Mouse (Mus musculus): ENCODE results near the gene Arg1. TPM values are rescaled to one million over a fixed set of nuclear protein-coding genes. Genes with fewer than 3 reads are reported as not detected.

Arg1 gene
- polyA plus RNA-seq, 1 experiment from 2014 or later: 0.30 TPM

- Histone ChIP-seq H3K36me3 (peaks cover 85% of the 10 kb centered on the region), H3K27ac (no peak overlapping the region), H3K9ac (no peak overlapping the region), H3K9me3 (replicated peaks) (no peaks in the 10 kb centered on the region), H3K4me2 (no peak overlapping the region), H3K4me3 (no peak overlapping the region), H3K27me3 (no peaks in the 10 kb centered on the region), H3K4me1 (replicated peaks) (no peaks in the 10 kb centered on the region)
- ATAC-seq (replicated peaks; ENCODE audit: insufficient number of reproducible peaks, insufficient read depth, low FRiP score, low read depth): no peak
- 87% methylated on average over 8 of the region's 8 CpGs for WGBS
Observed at GRCm38 (mm10) chr10:24911199-24911598, 16.1 kb downstream of the Arg1 start.

GRCm38 (mm10) chr10:24905627-24906026 lies 21.7 kb downstream of the Arg1 start:
- Histone ChIP-seq H3K4me1 (replicated peaks) (no peaks in the 10 kb centered on the region), H3K36me3 (peaks cover 98% of the 10 kb centered on the region), H3K4me3 (no peak overlapping the region), H3K27me3 (no peaks in the 10 kb centered on the region), H3K27ac (no peak overlapping the region), H3K9me3 (replicated peaks) (no peaks in the 10 kb centered on the region), H3K9ac (no peak overlapping the region), H3K4me2 (no peak overlapping the region)
- WGBS: 72% methylated on average over 10 of the region's 10 CpGs
- no peak for ATAC-seq (replicated peaks; ENCODE audit: insufficient number of reproducible peaks, insufficient read depth, low FRiP score, low read depth)

DNA sequence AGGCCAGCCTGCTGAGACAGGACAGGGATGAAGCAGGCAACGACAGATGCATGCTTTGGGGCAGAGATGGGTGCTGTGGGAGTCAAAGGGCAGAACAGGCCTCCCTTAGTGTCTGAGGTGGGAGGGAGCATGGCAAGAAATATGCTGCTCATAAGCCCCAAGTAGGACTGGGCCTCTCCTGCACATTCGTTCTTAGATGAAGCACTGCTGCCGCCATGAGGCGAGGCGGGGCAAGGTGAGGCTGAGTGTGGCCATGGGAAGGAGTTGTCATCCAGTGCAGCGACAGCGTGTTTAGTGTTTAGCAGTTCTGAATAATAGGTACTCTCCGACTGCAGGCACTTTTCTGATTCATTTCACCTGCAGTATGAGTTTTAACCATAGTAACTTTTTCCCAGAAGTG lies 31.4 kb downstream of the Arg1 start:
- no peak overlapping the region for H3K9ac ChIP-seq
- no peak overlapping the region for H3K27ac ChIP-seq
- H3K36me3 ChIP-seq: peaks cover 78% of the 10 kb centered on the region
- H3K4me3 ChIP-seq: no peak overlapping the region
- no peak overlapping the region for H3K4me2 ChIP-seq
- 84% methylated on average over 8 of the region's 8 CpGs for WGBS
- H3K27me3 ChIP-seq: no peaks in the 10 kb centered on the region
- no peaks in the 10 kb centered on the region for H3K4me1 ChIP-seq (replicated peaks)
- H3K9me3 ChIP-seq (replicated peaks): no peaks in the 10 kb centered on the region
- ATAC-seq (replicated peaks; ENCODE audit: insufficient number of reproducible peaks, insufficient read depth, low FRiP score, low read depth): no peak

DNA sequence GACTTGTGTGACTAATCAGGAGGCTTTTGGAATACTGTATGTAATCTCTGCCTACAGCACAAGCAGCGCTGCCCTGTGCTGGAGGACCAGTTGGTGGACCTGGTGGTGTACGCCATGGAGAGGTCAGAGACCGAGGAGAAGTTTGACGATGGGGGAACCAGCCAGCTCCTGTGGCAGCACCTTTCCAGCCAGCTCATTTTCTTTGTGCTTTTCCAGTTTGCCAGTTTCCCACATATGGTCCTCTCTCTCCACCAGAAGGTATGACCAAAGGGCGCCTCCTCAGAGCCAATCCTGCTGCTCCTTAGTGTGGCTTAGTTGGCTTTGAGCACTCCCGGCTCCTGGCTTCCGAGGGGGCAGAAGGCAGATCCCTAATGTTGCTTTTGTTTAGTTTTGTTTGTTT lies 38.9 kb downstream of the Arg1 start:
- no peaks in the 10 kb centered on the region for H3K27me3 ChIP-seq
- no peak overlapping the region for H3K4me2 ChIP-seq
- H3K9me3 ChIP-seq (replicated peaks): no peaks in the 10 kb centered on the region
- WGBS: 95% methylated on average over 7 of the region's 7 CpGs
- peaks cover 65% of the 10 kb centered on the region for H3K36me3 ChIP-seq
- no peaks in the 10 kb centered on the region for H3K4me1 ChIP-seq (replicated peaks)
- no peak for ATAC-seq (replicated peaks; ENCODE audit: insufficient number of reproducible peaks, insufficient read depth, low FRiP score, low read depth)
- H3K4me3 ChIP-seq: no peak overlapping the region
- H3K27ac ChIP-seq: no peak overlapping the region
- no peak overlapping the region for H3K9ac ChIP-seq

- Histone ChIP-seq H3K4me1 (replicated peaks) (no peaks in the 10 kb centered on the region), H3K9ac (no peak overlapping the region), H3K36me3 (peaks cover 67% of the 10 kb centered on the region), H3K4me3 (no peak overlapping the region), H3K27me3 (no peaks in the 10 kb centered on the region), H3K4me2 (no peak overlapping the region), H3K9me3 (replicated peaks) (no peaks in the 10 kb centered on the region), H3K27ac (no peak overlapping the region)
- ATAC-seq (replicated peaks; ENCODE audit: insufficient number of reproducible peaks, insufficient read depth, low FRiP score, low read depth): no peak
- 81% methylated on average over 9 of the region's 9 CpGs for WGBS
Observed at GRCm38 (mm10) chr10:24886008-24886407, 41.3 kb downstream of the Arg1 start.

GRCm38 (mm10) chr10:24873624-24874023 lies 53.7 kb downstream of the Arg1 start:
- no peaks in the 10 kb centered on the region for H3K27me3 ChIP-seq
- H3K9me3 ChIP-seq (replicated peaks): no peaks in the 10 kb centered on the region
- no peak overlapping the region for H3K9ac ChIP-seq
- ATAC-seq (replicated peaks; ENCODE audit: insufficient number of reproducible peaks, insufficient read depth, low FRiP score, low read depth): no peak
- 86% methylated on average over 4 of the region's 4 CpGs for WGBS
- peaks cover 6% of the 10 kb centered on the region for H3K4me1 ChIP-seq (replicated peaks)
- H3K4me2 ChIP-seq: no peak overlapping the region
- H3K36me3 ChIP-seq: peaks cover 64% of the 10 kb centered on the region
- no peak overlapping the region for H3K27ac ChIP-seq
- no peak overlapping the region for H3K4me3 ChIP-seq

- peak within 1 kb of the TSS; percentile 91 for H3K9ac ChIP-seq
- under 1% methylated on average over 36 of the region's 36 CpGs for WGBS
- no peaks in the 10 kb centered on the region for H3K27me3 ChIP-seq
- ATAC-seq (replicated peaks; ENCODE audit: insufficient number of reproducible peaks, insufficient read depth, low FRiP score, low read depth): peak; percentile 100
- peak within 1 kb of the TSS; percentile 64 for H3K4me2 ChIP-seq
- peaks cover 6% of the 10 kb centered on the region for H3K4me1 ChIP-seq (replicated peaks)
- peaks cover 30% of the 10 kb centered on the region for H3K36me3 ChIP-seq
- H3K9me3 ChIP-seq (replicated peaks): no peaks in the 10 kb centered on the region
- peak within 1 kb of the TSS; percentile 38; the same call in 1 of the 2 replicates for H3K27ac ChIP-seq
- peak within 1 kb of the TSS; percentile 86 for H3K4me3 ChIP-seq
Observed at GRCm38 (mm10) chr10:24869760-24870290, 57.5 kb downstream of the Arg1 start, which contains the start of gene Med23. Gene Med23, plus strand, starts transcription at chr10:24869986.

Small RNA genes lying within 50 kb of the gene (microRNA-seq; reads per million reads assigned to microRNA genes)
- gene Mir6905: not detected

Other genes with a start within 250 kb of the Arg1 start
- 3.9 and 5.1 TPM in 2 replicates for gene Enpp1, start 215.3 kb downstream of the Arg1 start, polyA plus RNA-seq (2015; fragmentation: Nextera tagmentation; extraction: Ambion mirVana)
- gene Enpp3, start 84.7 kb downstream of the Arg1 start, polyA plus RNA-seq (2015; fragmentation: Nextera tagmentation; extraction: Ambion mirVana): 3.8 and 4.3 TPM in 2 replicates
- 12.4 and 14.4 TPM in 2 replicates for gene Med23, start 57.5 kb downstream of the Arg1 start, polyA plus RNA-seq (2015; fragmentation: Nextera tagmentation; extraction: Ambion mirVana)

Data from heart, embryonic 15.5 days (tissue).